ENCODE assay signal across 8 mouse cellular contexts in the genomic region with DNA sequence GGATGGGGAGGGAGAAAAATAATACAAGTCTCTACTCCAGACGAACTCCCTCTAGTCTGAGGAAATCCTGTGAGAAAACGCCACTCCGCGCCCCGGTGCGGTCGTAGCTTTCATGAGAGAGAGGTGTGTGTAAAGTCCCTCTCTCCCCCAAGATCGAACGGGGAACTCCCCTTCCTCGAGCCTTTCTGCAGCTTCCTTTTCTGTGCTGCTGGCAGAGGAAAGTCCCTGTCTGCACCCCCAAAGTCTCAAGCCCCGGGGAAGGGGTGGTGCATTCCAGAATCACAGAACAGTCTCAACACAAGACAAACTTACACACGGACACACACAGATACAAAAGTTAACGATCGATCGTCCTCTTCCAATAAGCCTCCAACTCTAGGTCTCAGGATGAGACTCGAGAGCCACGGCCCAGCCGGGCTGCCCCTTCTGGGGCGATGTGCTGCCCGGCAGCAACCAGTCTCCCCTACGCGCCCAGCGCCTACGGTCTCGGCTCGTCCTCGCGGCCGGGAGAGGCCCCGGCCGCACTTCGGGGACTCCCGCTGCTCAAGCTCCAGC. TPM values are rescaled to one million over a fixed set of nuclear protein-coding genes. Genes with fewer than 3 reads are reported as not detected.
DNase-seq lines count a peak whose midpoint lies in the region; ATAC-seq and TF ChIP-seq lines count a peak whose summit lies in the region.

No protein-coding gene starts in this region.

- no peaks in the 10 kb centered on the region for H3K9me3 ChIP-seq in midbrain, postnatal 0 days (ENCODE audit: low read length)

- H3K36me3 ChIP-seq in midbrain, postnatal 0 days (ENCODE audit: insufficient read depth, low read length): no peaks in the 10 kb centered on the region

- DNase-seq in cerebellum, adult 8-10 months: peak; percentile 33
- no peak for DNase-seq in cerebellum, postnatal 4 days (ENCODE audit: low spot score in 2 of 2)
- peak; percentile 52 for DNase-seq in Muller cell, postnatal 12 days (ENCODE audit: inconsistent ontology term)
- DNase-seq in heart, postnatal 4 days: peak; percentile 50
- peak; percentile 61 for DNase-seq in liver
- DNase-seq in midbrain, postnatal 0 days (ENCODE audit: low spot score): peak; percentile 26
- peak; percentile 23 for DNase-seq in testis, postnatal 14 days (ENCODE audit: low spot score)

- H3K4me2 ChIP-seq in midbrain, postnatal 0 days (ENCODE audit: low read depth, low read length, poor library complexity, severe bottlenecking): peak overlapping the region; percentile 84

- ATAC-seq in erythroblast, adult 5-6 weeks (replicated peaks; ENCODE audit: low FRiP score, poor library complexity, severe bottlenecking): peak; percentile 30
- no peak for ATAC-seq in midbrain, postnatal 0 days (ENCODE audit: low FRiP score)

- peak overlapping the region; percentile 96 for H3K4me3 ChIP-seq in midbrain, postnatal 0 days (ENCODE audit: low read depth, low read length)

- H3K27me3 ChIP-seq in midbrain, postnatal 0 days (ENCODE audit: insufficient read depth, low read length): no peaks in the 10 kb centered on the region

- TF ChIP-seq CTCF in midbrain, postnatal 0 days (IDR thresholded peaks at IDR 0.05): no peak

- under 1% methylated on average over 33 of the region's 33 CpGs for WGBS in midbrain, postnatal 0 days

- peak overlapping the region; percentile 84 for H3K27ac ChIP-seq in midbrain, postnatal 0 days (ENCODE audit: low read depth, low read length)

- H3K9ac ChIP-seq in midbrain, postnatal 0 days (replicated peaks; ENCODE audit: low read length, poor library complexity, severe bottlenecking): peak overlapping the region; percentile 97

- peaks cover 14% of the 10 kb centered on the region for H3K4me1 ChIP-seq in midbrain, postnatal 0 days (ENCODE audit: insufficient read depth, low read length)

RNA-seq across cellular contexts. Expression of gene Ier5, which starts 1.4 kb away (rescaled TPM):
- 7.5 and 9.0 TPM in 2 replicates for total RNA-seq in erythroblast, adult 5-6 weeks (2015; ENCODE audit: low replicate concordance)
- 7.6 and 9.8 TPM in 2 replicates for total RNA-seq in erythroblast, adult 5-6 weeks (2017; ENCODE audit: low replicate concordance)
- total RNA-seq in heart, postnatal 4 days (2021): 10 to 100 TPM; 26.1 to 26.6 TPM
- total RNA-seq in midbrain, postnatal 0 days (2014; rRNA removed): 30.1 and 44.2 TPM in 2 replicates
- polyA plus RNA-seq in midbrain, postnatal 0 days (2015; fragmentation: Nextera tagmentation; extraction: Ambion mirVana): 3.9 and 4.0 TPM in 2 replicates

RNA-seq across cellular contexts. Expression of gene Mr1, which starts 48.6 kb away (rescaled TPM):
- total RNA-seq in erythroblast, adult 5-6 weeks (2015; ENCODE audit: low replicate concordance): 1.3 and 2.3 TPM in 2 replicates
- 0.34 and 1.4 TPM in 2 replicates for total RNA-seq in erythroblast, adult 5-6 weeks (2017; ENCODE audit: low replicate concordance)
- total RNA-seq in heart, postnatal 4 days (2021): 1 to 10 TPM; 8.8 to 9.4 TPM
- 2.9 and 5.1 TPM in 2 replicates for total RNA-seq in midbrain, postnatal 0 days (2014; rRNA removed)
- 1.8 and 2.6 TPM in 2 replicates for polyA plus RNA-seq in midbrain, postnatal 0 days (2015; fragmentation: Nextera tagmentation; extraction: Ambion mirVana)

Comparison
In these comparisons a context has a peak if more than half of its experiments do, and no peak if none do; other contexts are left out.
1. DNase-seq: peak in cerebellum, adult 8-10 months (single experiment), Muller cell, postnatal 12 days (single experiment), heart, postnatal 4 days (single experiment), liver (single experiment), midbrain, postnatal 0 days (single experiment) and testis, postnatal 14 days (single experiment); none in cerebellum, postnatal 4 days (0 of 2).